Mouse (Mus musculus) left cerebral cortex, postnatal 14 days (tissue): ENCODE data around the gene Npr2. TPM values are rescaled to one million over a fixed set of nuclear protein-coding genes. Genes with fewer than 3 reads are reported as not detected.
A peak's percentile ranks its signal among the peaks of the same experiment; 100 is the strongest.
"Not testable (repeated sequence)": the region's sequence is repeated elsewhere in the genome, so short reads cannot be mapped to it uniquely, and the experiment has no call there.

Experiments used
- DNase-seq, 2 experiments: peaks; one replicate each; pipeline ENCODE4 v3.0.0; 2021 to 2022; ENCODE audit warnings: low spot score in 2 of 2, mixed read lengths in 1 of 2
- intact Hi-C: fragments of 180-260 bp; cut with DNase I; formaldehyde crosslinking; loops from one replicate; pipeline ENCODE4 v1.15.1; 2025
- long read RNA-seq, 2 experiments: library from polyadenylated mRNA; stranded (forward); transcript quantifications; one replicate each; pipeline ENCODE4 v2.0.0; 2021
- total RNA-seq, 2 experiments: library from RNA; stranded (reverse); gene quantifications; 2 replicates each; pipeline ENCODE4 v1.2.3; 2021

The Npr2 gene
- total RNA-seq: 10 to 100 TPM; 38.5 to 43.3 TPM
- long read RNA-seq, experiment 1, transcript Npr2-201 (22 exons, 3,660 nt): major isoform, 10 of 19 reads
- long read RNA-seq, experiment 1, partial matches to known transcripts: 4 of 19 reads
- long read RNA-seq, experiment 1, other reads (novel, unspliced or antisense): 5 of 19 reads
- long read RNA-seq, experiment 2, transcript Npr2-201 (22 exons, 3,660 nt): major isoform, 8 of 24 reads
- long read RNA-seq, experiment 2, partial matches to known transcripts: 7 of 24 reads
- long read RNA-seq, experiment 2, other reads (novel, unspliced or antisense): 9 of 24 reads

DNA sequence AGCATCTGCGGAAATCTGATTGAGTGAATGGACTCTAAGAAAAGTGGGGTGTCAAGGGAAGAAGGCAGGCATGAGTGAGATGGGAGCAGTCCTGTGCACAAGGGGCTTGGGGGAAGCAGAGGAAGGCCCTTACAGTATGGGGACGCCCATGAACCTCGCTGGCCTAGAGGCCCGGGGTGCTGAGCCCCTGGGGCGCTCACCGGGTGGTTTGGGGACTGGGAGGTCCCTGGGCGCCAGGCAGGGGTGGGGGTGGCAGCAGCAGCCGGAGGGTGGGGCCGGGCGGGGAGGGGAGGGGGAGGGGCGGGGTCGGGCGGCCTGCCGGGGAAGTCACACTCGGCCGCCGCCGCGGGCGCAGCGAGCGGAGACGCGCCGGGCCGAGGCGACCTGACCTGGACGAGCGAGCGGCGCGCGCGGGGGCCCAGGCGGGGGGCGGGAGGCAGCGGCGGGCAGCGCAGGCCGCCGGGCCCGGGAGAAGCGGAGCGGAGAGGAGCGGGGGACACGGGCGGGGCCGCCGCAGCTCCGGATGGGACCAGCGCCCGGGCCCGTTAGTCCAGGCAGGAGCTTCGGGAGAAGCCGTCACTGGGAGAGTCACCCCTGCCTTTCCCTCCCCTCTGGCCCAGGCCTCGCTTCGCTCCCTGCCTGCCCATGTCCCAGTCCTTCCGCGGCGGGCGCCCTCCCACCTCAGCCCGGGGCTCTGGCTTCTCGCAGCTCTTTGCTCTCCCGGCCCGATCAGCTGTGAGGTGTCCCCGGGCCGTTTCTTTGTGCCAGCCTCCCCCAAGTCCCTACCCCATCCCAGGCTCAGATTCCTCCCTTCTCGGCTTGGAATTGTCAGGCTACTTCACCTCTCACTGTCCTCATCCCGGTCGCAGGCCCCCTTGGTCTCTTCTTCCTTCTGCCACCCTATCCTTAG, at the start of gene Npr2:
Gene Npr2 (plus strand): TSS at position 890 of the 910 bp plus-strand sequence.
- intact Hi-C loops: no loop called here
- DNase-seq: peak in 1 of 2 experiments; percentile 40

DNA sequence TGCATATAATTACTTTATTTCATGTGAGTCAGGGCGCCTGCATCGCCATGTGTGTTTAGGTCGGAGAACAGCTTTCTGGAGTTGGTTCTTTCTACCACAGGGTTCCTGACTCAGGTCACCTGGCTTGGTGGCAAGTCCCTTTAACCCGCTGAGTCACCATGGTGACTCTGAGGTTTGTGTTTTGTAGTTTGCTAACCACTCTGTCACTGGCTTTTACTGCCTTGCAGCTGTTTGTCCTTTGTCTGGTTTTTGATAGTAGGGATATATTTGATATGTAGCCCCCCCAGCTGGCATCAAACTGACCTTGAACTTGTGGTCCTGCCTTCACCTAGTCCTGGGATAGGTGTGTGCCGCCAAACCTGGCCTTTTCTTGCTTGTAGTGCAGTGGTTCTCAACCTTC, 49.5 kb upstream of the Npr2 start:
- DNase-seq: no peak
- intact Hi-C loops: no loop called here

GRCm38 (mm10) chr4:43583421-43583820, 48.3 kb upstream of the Npr2 start:
- DNase-seq: no peak
- intact Hi-C loops: no loop called here

GRCm38 (mm10) chr4:43584444-43585416, 47.0 kb upstream of the Npr2 start, which contains the start of gene Msmp:
Msmp (minus strand) TSS chr4:43584494.
- intact Hi-C loops: no loop called here
- DNase-seq: no peak

DNA sequence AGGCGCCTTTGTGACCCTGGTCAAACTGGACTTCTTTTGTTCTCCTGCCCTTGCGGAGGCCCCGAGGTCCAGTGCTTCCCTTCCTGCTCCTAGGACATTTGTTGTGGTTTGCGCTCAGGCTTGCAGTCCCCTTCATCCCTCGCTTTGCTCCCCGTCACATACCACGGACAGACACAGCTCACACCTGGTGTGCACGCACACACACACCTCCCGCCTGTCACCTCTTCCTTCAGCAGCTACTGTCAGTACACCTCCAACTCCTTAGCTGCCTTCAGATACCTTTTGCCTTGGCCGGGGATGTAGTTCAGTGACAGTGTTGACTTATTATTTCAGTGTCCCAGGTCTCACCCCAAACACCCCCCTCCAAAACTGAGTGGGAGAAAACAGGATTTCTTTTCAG, 46.1 kb upstream of the Npr2 start:
- intact Hi-C loops: no loop called here
- DNase-seq: no peak

GRCm38 (mm10) chr4:43586411-43586810, 45.3 kb upstream of the Npr2 start:
- intact Hi-C loops: no loop called here
- no peak for DNase-seq

- intact Hi-C loops: no loop called here
- no peak for DNase-seq
Measured at GRCm38 (mm10) chr4:43587681-43588080, 44.1 kb upstream of the Npr2 start.

DNA sequence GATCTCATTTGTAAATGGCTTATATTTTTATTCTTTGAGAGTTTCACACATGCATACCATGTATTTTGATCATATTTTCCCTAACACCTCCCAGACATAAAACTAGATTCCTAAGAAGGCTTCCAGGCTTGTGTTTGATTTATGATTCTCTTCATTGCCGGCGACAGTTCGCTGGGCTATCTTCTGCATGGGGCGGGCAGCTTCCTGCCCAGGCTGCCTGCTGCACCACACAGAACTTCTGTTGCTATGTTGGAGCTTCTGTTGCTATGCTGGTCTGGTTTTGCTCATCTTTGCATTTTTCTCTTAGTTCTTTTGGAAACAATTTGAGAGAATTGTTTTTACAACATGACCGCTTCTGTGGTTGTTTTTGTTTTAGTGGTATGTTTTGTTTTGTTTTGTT, 40.2 kb upstream of the Npr2 start:
- DNase-seq: no peak
- intact Hi-C loops: no loop called here

DNA sequence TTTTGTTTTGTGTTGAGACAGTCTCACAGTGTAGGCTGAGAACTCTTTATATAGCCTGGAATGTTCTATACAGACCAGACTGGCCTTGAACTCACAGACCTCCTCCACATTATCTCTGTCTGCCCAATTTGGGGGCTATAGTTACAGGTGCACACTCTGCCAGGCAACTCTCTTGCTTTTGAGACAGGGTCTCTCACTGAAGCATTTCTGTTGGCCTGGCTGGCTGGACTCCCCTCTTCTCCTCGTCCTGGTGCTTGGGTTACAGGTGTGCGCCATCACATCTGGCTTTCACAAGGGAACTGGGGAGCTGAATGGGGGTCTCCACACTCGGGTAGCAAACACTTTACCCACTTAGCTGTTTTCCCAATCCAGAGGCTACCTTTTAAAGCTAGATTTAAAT, 39.8 kb upstream of the Npr2 start:
- intact Hi-C loops: no loop called here
- DNase-seq: no peak

- intact Hi-C loops: no loop called here
- no peak for DNase-seq
Measured at GRCm38 (mm10) chr4:43593453-43593852, 38.3 kb upstream of the Npr2 start.

GRCm38 (mm10) chr4:43596597-43596996, 35.1 kb upstream of the Npr2 start:
- intact Hi-C loops: not testable (repeated sequence)

DNA sequence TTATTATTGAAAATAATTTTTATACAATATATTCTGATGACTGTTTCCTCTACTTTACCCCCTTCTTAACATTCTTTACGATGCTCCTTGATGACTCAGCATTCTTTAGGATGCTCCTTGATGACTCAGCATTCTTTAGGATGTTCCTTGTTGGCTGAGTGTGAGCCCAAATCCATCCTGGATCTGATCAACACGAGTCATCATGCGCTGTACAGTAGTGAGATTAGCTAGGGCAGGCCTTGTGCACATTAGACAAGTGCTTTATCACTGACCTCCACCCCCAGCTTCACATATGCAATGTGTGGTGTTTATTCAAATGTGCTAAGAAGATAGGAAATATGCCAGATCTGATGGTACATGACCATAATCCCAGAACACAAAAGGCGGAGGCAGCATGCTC, 33.5 kb upstream of the Npr2 start:
- intact Hi-C loops: no loop called here
- DNase-seq: no peak

More at GRCm38 (mm10) chr4:43596597-43596996, 35.1 kb upstream of the Npr2 start:
- not testable (repeated sequence) for DNase-seq

GRCm38 (mm10) chr4:43598650-43599380, 32.9 kb upstream of the Npr2 start:
- DNase-seq: no peak
- intact Hi-C loops: no loop called here

DNA sequence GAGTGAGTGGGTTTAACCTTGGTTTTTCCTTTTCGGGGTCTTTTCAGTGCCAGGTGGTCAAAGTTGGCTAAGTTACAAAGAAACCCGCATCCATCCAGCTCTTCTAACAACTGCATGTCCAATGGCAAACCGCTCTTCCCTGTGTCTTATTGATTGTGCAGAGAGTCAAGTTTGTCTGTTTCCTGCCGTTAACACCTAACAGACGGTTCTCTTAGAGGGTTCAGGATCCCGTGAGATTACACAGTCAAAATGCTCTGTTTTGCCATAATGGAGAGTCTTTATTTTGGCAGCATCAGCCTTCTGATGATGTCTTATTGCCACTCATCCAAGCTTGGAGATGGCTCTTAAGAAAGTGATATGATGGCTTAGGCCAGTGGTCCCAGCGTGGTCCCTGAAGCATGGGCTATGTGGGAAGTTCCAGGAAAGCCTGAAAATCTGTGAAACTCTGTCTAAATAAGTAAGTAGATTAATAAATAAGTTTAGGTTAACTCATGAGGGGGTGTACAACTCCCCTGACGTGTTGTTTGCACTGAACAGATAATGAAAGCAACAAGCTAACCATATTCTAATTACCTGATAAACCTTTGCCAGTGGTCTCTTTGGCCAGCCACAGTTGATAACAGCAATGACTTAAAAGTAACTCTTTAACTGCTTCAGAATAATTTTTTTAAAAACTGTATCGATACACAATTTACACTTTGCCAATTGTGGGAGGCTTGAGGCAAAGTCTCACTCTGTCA, 31.4 kb upstream of the Npr2 start:
- intact Hi-C loops: no loop called here
- DNase-seq: no peak

GRCm38 (mm10) chr4:43604099-43604498, 27.6 kb upstream of the Npr2 start:
- intact Hi-C loops: no loop called here
- DNase-seq: no peak

GRCm38 (mm10) chr4:43604751-43605685, 26.7 kb upstream of the Npr2 start:
- intact Hi-C loops: no loop called here
- no peak for DNase-seq

DNA sequence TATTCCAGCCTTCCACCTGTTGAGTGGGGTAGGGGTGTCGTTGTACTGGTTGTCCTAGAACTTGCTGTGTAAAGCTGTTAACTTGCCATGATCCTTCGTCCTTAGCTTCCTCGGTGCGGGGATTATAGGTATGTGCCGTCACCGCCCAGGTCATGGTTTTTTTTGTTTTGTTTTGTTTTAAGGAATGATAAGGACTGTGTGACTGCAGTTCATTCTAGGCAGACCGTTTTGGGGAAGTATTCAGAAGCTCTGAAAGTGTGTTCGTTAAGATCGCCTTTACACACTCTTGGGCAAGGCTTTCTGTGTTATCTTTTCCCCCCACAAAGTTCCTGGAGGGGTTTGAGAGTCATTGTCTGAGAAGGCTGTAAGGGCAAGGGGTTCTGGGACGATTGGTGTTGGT, 19.2 kb upstream of the Npr2 start:
- no peak for DNase-seq
- intact Hi-C loops: no loop called here
